Mouse (Mus musculus): ENCODE results near the gene Ifnz. TPM values are rescaled to one million over a fixed set of nuclear protein-coding genes. Genes with fewer than 3 reads are reported as not detected.
A peak's percentile ranks its signal among the peaks of the same experiment; 100 is the strongest.
"Not testable (repeated sequence)": the region's sequence is repeated elsewhere in the genome, so short reads cannot be mapped to it uniquely, and the experiment has no call there.

Gene Ifnz
- not detected for total RNA-seq (2022)

DNA sequence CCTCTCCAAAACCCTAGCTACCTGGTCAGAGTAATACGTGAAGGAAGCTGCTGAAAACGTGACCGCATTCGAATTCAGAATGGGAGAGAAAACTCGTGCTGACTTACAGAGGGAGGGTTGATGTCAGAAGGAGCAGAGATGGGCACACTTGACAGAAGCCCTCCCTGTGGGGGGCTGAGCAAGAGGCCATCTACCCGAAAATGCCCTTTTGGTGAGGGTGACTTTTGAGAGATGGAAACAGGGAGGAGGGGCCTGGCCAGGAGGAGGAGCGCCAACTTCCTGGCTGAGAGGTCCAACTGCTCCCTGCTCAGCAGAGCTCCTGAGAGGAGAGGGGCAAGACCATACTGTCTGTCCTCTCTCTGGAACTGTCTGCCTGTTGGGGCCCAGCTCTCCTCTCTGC is at the start of gene Ifnz:
Ifnz (plus strand) TSS at position 301 of the 400 bp plus-strand sequence.
- not testable (repeated sequence) for DNase-seq (ENCODE audit: low spot score in 2 of 2)

DNA sequence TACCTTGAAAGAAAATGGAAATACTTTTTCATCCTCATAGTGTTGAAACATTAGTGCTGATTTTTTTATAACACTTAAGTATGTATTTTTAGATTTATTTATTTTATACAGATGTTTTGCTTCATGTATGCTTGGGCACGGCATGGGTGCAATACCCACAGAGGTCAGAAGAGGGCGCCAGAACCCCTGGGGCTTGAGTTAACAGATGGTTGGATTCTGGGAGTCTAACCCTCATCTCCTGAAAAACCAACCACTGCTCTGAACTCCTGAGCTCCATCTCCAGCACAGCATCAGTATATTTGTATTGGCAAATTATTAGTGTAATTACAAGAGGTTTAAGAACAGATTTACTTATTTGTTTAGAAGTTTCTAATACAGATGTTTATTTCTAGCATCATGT is 43.5 kb upstream of the Ifnz start:
- peak in 1 of 2 experiments; percentile 40 for DNase-seq (ENCODE audit: low spot score in 2 of 2)

DNA sequence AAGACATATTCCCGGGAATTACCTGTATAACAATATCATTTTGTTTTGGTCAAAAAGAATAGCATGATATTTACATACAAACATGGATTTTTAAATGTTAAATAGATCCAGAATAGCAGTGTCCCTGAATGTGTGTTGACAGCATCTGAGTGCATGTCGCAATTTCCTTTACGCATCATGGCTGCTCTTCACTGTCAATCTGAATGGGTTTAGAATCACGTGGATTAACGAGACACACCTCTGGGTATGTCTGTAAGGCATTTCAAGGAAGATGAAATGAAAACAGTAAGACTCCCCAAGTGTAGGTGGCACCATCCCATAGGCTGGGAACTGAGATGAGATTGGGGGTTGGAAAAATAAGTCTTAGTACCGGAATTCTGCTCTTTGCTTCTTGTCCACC is 42.9 kb upstream of the Ifnz start:
- DNase-seq (ENCODE audit: low spot score in 2 of 2): no peak

DNA sequence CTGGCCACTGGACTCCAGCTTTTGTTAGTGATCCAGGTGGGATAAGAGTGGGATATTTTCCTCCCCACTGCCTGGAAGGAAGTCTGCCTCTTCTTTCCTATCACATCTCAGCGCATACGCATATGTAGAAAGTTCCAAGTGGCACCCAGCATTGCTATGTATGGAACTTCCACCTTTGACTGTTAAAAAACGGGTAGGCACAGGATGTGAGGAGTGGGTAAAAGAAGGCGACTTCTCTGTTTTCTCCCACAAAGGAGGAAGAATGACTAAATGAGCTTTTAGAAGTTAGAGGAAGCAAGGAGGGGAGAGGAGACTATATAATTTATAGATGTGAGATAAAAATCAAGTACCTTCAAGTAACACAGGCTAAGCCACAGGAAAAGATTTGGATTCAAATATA is 40.5 kb upstream of the Ifnz start:
- no peak for DNase-seq (ENCODE audit: low spot score in 2 of 2)

DNA sequence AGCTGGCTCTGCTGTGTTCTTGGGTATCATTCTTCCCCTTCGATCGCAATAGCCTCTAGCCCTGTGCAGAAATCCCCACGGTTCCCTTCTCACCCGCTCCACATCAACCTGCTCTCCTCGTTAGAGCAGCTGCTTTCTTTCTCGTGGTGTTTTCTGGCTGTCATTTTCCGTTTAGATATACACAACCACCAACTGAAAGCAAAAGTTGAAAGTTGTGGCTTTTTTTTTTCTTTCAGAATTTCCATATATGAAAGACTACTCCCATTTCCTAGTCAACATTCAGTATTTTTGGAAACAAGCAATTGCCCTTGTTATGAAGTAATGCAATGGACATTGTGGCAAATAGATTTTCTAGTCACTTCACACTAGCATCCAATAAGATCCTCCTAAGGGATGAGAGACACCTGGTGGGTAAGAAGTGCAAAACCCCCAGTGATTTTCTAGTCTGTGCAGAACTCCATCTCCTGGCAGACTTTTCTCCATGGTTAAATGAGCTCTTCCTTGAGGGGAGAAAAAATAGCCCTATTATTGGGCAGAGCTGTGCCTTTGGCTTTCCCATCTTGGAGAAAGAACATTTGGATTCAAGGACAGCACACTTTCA is 39.1 kb upstream of the Ifnz start:
- DNase-seq (ENCODE audit: low spot score in 2 of 2): no peak

DNA sequence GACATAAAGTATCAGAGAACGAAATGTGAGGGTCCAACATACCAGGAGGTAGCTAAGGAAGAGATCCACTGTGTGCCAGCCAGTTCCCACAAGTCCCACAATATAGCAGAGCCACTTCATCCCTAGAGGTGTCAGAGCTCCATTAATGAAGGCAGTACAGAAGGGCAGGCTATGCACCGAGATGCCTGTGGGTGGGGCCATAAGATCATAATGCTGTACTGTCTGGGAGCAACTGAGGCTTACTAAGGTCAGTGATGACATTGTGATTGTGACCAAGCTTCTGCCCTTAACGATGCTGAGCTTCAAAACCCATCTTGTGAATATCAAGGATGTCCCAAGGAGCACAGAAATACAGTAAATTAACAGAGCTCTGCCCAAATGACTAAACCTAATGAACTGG is 37.7 kb upstream of the Ifnz start:
- no peak for DNase-seq (ENCODE audit: low spot score in 2 of 2)

DNA sequence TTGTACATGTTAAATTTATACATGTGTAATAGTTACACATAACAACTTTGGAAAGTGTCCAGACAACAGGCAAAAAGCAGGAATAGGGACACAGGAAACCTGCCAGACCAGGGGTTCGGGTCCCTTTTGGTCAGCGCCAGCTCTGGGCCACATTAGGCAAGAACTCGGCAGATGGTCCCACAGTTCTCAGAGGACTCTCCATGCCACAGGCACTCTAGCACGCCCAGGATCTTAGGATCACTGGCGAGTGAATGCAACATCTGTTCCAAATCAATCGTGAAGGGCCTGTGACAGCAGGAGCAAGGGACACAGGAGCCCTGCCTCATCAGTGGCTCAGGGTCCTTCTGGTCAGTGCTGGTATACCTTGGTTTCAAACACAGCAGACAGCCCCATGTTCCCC is 32.0 kb upstream of the Ifnz start:
- DNase-seq (ENCODE audit: low spot score in 2 of 2): no peak

DNA sequence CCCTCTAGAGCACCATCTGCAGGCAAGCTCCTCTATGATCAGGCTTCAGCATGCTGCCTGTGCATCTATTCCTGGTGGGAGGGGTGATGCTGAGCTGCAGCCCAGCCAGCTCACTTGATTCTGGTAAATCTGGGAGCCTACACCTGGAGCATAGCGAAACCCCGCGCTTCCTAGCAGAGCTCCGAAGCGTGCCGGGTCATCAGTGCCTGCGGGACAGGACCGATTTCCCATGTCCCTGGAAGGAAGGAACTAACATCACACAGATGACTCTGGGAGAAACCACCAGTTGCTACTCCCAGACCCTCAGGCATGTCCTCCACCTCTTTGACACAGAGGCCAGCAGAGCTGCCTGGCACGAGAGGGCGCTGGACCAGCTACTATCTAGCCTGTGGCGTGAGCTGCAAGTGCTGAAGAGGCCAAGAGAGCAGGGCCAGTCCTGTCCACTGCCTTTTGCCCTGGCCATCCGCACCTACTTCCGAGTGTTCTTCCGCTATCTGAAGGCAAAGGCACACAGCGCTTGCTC is 27.1 kb upstream of the Ifnz start, which contains the start of gene Gm13271:
Gm13271 (plus strand) TSS at position 51 of the 523 bp plus-strand sequence.
- DNase-seq (ENCODE audit: low spot score in 2 of 2): peak; percentile 72 to 82

DNA sequence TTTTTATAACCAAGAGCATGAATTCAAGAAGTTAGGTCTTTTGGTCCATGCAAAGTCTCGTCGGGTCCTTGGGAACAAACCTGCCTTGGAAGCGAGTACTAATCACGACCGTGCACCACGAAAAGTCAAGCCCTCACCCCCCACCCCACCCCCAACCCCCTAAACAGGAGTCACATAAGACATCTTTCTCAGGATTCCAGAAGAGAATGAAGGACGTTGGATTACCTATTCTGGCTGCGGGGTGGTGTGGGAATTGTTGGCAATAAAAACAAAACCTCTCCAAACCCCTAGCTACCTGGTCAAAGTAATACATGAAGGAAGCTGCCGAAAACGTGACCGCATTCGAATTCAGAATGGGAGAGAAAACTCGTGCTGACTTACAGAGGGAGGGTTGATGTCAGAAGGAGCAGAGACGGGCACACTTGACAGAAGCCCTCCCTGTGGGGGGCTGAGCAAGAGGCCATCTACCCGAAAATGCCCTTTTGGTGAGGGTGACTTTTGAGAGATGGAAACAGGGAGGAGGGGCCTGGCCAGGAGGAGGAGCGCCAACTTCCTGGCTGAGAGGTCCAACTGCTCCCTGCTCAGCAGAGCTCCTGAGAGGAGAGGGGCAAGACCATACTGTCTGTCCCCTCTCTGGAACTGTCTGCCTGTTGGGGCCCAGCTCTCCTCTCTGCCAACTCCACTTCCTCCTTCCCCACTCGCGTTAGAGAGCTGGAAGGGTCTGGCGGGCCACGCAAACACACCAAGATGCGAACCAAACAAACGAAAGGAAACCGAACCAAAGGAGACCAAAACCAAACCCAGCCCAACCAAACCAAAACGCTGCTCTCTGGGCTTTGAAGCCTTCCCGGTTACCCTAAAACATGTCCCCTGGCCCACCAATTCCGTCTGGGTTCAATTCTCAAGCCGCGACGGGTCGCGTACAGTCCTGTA is 25.1 kb upstream of the Ifnz start:
- not testable (repeated sequence) for DNase-seq (ENCODE audit: low spot score in 2 of 2)

DNA sequence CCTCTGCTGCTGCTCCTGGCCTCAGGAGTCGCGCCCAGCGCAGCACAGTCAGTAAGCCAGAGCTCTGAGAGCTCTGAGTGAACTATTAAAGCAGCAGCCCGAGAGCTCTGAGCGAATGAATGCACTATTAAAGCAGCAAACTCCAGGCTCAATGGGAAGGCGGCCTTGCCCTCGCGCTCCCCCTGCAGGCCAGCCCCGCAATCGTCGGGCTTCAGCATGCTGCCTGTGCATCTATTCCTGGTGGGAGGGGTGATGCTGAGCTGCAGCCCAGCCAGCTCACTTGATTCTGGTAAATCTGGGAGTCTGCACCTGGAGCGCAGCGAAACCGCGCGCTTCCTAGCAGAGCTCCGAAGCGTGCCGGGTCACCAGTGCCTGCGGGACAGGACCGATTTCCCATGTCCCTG is 24.3 kb upstream of the Ifnz start:
- DNase-seq (ENCODE audit: low spot score in 2 of 2): peak; percentile 92 to 94

DNA sequence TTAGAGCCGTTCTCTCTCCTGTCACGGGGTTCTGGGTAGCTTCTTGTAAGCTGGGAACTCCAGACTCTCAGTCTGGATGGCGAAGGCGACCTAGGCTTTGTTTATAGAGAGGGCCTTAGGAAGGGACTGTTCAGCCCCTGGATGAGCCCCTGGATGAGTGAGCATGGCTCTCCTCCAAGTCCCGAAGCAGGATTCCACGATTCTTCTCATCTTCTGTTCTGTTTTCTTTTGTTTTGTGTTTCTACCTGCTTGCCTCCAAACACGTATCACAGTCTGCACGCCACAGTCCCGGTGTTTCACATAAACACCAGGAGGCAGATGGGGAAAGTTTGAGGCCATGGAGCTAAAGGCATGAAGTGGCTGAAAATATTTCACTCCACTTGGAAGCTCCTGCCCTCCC is 23.2 kb upstream of the Ifnz start:
- DNase-seq (ENCODE audit: low spot score in 2 of 2): peak in 1 of 2 experiments; percentile 17

DNA sequence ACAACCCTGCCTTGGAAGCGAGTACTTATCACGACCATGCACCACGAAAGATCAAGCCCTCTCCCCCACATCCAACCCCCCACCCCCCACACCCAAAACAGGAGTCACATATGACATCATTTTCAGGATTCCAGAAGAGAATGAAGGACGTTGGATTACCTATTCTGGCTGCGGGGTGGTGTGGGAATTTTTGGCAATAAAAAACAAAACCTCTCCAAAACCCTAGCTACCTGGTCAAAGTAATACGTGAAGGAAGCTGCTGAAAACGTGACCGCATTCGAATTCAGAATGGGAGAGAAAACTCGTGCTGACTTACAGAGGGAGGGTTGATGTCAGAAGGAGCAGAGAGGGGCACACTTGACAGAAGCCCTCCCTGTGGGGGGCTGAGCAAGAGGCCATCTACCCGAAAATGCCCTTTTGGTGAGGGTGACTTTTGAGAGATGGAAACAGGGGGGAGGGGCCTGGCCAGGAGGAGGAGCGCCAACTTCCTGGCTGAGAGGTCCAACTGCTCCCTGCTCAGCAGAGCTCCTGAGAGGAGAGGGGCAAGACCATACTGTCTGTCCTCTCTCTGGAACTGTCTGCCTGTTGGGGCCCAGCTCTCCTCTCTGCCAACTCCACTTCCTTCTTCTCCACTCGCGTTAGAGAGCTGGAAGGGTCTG is 22.2 kb upstream of the Ifnz start, which contains the start of gene Gm13283:
Gm13283 (plus strand) TSS at position 510 of the 659 bp plus-strand sequence.
- peak in 1 of 2 experiments; percentile 47 for DNase-seq (ENCODE audit: low spot score in 2 of 2)

DNA sequence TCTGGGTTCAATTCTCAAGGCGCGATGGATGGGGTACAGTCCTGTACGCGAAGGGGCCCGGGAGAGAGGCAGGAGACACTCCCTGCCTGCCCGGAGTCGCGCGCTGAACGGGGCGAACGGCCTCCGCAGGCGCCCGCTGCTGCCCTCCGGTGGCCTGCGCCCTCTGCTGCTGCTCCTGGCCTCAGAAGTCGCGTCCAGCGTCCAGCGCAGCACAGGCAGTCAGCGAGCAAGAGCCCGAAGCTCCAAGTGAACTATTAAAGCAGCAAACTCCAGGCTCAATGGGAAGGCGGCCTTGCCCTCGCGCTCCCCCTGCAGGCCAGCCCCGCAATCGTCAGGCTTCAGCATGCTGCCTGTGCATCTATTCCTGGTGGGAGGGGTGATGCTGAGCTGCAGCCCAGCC is 21.5 kb upstream of the Ifnz start:
- DNase-seq (ENCODE audit: low spot score in 2 of 2): peak; percentile 41 to 50

DNA sequence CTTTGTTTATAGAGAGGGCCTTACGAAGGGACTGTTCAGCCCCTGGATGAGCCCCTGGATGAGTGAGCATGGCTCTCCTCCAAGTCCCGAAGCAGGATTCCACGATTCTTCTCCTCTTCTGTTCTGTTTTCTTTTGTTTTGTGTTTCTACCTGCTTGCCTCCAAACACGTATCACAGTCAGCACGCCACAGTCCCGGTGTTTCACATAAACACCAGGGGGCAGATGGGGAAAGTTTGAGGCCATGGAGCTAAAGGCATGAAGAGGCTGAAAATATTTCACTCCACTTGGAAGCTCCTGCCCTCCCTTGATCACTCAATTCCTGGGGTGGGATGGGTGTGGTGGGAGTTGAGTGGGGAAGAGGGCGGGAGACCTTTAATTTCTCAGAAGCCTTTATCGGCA is 20.2 kb upstream of the Ifnz start:
- peak; percentile 70 to 78 for DNase-seq (ENCODE audit: low spot score in 2 of 2)

DNA sequence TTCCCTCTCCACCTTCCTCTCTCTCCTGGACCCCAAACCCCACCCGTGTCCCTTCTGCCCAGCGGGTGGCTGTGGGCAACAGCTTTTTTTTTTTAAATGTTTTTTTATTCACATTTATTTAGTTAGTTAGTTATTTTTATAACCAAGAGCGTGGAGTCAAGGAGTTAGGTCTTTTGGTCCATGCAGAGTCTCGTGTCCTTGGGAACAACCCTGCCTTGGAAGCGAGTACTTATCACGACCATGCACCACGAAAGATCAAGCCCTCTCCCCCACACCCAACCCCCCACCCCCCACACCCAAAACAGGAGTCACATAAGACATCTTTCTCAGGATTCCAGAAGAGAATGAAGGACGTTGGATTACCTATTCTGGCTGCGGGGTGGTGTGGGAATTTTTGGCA is 19.6 kb upstream of the Ifnz start:
- not testable (repeated sequence) for DNase-seq (ENCODE audit: low spot score in 2 of 2)

DNA sequence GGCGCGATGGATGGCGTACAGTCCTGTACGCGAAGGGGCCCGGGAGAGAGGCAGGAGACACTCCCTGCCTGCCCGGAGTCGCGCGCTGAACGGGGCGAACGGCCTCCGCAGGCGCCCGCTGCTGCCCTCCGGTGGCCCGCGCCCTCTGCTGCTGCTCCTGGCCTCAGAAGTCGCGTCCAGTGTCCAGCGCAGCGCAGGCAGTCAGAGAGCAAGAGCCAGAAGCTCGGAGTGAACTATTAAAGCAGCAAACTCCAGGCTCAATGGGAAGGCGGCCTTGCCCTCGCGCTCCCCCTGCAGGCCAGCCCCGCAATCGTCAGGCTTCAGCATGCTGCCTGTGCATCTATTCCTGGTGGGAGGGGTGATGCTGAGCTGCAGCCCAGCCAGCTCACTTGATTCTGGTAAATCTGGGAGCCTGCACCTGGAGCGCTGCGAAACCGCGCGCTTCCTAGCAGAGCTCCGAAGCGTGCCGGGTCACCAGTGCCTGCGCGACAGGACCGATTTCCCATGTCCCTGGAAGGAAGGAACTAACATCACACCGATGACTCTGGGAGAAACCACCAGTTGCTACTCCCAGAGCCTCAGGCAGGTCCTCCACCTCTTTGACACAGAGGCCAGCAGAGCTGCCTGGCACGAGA is 18.4 kb upstream of the Ifnz start:
- peak in 1 of 2 experiments; percentile 14 for DNase-seq (ENCODE audit: low spot score in 2 of 2)

DNA sequence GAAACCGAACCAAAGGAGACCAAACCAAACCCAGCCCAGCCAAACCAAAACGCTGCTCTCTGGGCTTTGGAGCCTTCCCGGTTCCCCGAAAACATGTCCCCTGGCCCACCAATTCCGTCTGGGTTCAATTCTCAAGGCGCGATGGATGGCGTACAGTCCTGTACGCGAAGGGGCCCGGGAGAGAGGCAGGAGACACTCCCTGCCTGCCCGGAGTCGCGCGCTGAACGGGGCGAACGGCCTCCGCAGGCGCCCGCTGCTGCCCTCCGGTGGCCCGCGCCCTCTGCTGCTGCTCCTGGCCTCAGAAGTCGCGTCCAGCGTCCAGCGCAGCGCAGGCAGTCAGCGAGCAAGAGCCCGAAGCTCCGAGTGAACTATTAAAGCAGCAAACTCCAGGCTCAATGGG is 8.4 kb upstream of the Ifnz start, which contains the start of gene Gm13290:
Gm13290 (plus strand) TSS at position 301 of the 400 bp plus-strand sequence.
- not testable (repeated sequence) for DNase-seq (ENCODE audit: low spot score in 2 of 2)

DNA sequence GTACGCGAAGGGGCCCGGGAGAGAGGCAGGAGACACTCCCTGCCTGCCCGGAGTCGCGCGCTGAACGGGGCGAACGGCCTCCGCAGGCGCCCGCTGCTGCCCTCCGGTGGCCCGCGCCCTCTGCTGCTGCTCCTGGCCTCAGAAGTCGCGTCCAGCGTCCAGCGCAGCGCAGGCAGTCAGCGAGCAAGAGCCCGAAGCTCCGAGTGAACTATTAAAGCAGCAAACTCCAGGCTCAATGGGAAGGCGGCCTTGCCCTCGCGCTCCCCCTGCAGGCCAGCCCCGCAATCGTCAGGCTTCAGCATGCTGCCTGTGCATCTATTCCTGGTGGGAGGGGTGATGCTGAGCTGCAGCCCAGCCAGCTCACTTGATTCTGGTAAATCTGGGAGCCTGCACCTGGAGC is 5.3 kb upstream of the Ifnz start, which contains the start of gene Gm13289:
Gm13289 (plus strand) TSS at position 301 of the 400 bp plus-strand sequence.
- not testable (repeated sequence) for DNase-seq (ENCODE audit: low spot score in 2 of 2)

DNA sequence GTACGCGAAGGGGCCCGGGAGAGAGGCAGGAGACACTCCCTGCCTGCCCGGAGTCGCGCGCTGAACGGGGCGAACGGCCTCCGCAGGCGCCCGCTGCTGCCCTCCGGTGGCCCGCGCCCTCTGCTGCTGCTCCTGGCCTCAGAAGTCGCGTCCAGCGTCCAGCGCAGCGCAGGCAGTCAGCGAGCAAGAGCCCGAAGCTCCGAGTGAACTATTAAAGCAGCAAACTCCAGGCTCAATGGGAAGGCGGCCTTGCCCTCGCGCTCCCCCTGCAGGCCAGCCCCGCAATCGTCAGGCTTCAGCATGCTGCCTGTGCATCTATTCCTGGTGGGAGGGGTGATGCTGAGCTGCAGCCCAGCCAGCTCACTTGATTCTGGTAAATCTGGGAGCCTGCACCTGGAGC is 2.4 kb upstream of the Ifnz start, which contains the start of gene Gm13272:
Gm13272 (plus strand) TSS at position 301 of the 400 bp plus-strand sequence.
- not testable (repeated sequence) for DNase-seq (ENCODE audit: low spot score in 2 of 2)

DNA sequence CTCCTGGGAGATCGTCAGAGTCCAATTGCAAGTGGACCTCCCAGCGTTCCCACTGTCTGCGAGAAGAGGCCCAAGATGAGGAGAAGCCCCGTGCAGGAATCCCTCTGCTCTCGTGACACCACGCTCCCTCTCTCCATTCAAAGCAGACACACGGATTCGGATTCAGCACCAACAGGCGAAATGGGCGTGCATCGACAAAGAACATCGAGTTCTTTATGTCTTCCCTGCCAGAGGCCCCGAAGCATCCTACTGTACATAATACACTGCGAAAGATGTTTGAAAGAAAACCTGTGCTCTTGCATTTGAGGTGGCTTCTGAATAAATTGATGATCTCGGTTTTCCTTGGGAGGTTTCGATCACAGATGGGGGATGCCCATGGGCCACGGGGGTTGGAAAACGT is 1.6 kb upstream of the Ifnz start:
- DNase-seq (ENCODE audit: low spot score in 2 of 2): not testable (repeated sequence)

DNA sequence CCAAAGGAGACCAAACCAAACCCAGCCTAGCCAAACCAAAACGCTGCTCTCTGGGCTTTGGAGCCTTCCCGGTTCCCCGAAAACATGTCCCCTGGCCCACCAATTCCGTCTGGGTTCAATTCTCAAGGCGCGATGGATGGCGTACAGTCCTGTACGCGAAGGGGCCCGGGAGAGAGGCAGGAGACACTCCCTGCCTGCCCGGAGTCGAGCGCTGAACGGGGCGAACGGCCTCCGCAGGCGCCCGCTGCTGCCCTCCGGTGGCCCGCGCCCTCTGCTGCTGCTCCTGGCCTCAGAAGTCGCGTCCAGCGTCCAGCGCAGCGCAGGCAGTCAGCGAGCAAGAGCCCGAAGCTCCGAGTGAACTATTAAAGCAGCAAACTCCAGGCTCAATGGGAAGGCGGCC is 404 bp downstream of the Ifnz start:
- not testable (repeated sequence) for DNase-seq (ENCODE audit: low spot score in 2 of 2)

Measured in layer of hippocampus, adult 8-10 months (tissue).